Mouse (Mus musculus) small intestine, adult 10 weeks (tissue): ENCODE data around the gene Klrb1. TPM values are rescaled to one million over a fixed set of nuclear protein-coding genes. Genes with fewer than 3 reads are reported as not detected.

ENCODE experiments used
- polyA plus RNA-seq: library from polyadenylated mRNA; stranded (reverse); fragments of 350-450 nt; fragmentation: Illumina TruSeq; extraction: RNeasy Lipid Tissue Mini Kit (QIAGEN cat#74804); gene quantifications from one replicate; pipeline ENCODE4 v1.2.3, GENCODE M21; 2014; ENCODE audit warnings: low replicate concordance

Gene Klrb1
- polyA plus RNA-seq = 1.4 TPM

GRCm38 (mm10) chr6:128722959-128723358 is at the start of gene Klrb1:
Gene Klrb1 (minus strand): TSS chr6:128723059.

GRCm38 (mm10) chr6:128662206-128662605 is 60.7 kb downstream of the Klrb1 start, which contains the start of gene Clec2h:
Gene Clec2h (plus strand): TSS chr6:128662385.

Other genes starting within 250 kb of the Klrb1 start
- 3.0 TPM for gene Pzp, start 196.3 kb downstream of the Klrb1 start, polyA plus RNA-seq
- gene A2ml1, start 141.5 kb downstream of the Klrb1 start, polyA plus RNA-seq = 2.3 TPM
- gene Klrb1a, start 99.5 kb downstream of the Klrb1 start, polyA plus RNA-seq = 5.9 TPM
- 1,625 TPM for gene Clec2h, start 60.7 kb downstream of the Klrb1 start, polyA plus RNA-seq
- 1.5 TPM for gene Klrb1c, start 66.2 kb upstream of the Klrb1 start, polyA plus RNA-seq
- gene Gm44511, start 103.3 kb upstream of the Klrb1 start, polyA plus RNA-seq = 3.6 TPM
- 4.0 TPM for gene Klrb1b, start 103.3 kb upstream of the Klrb1 start, polyA plus RNA-seq
- gene Clec2i, start 164.5 kb upstream of the Klrb1 start, polyA plus RNA-seq = 6.5 TPM
- 3.2 TPM for gene BC035044, start 168.1 kb upstream of the Klrb1 start, polyA plus RNA-seq
- 0.30 TPM for gene Clec2g, start 211.3 kb upstream of the Klrb1 start, polyA plus RNA-seq